Mouse (Mus musculus) small intestine, adult 2 months (tissue): ENCODE measurements around the gene Tmod2. TPM values are rescaled to one million over a fixed set of nuclear protein-coding genes. Genes with fewer than 3 reads are reported as not detected.
"Not testable (repeated sequence)": the region's sequence is repeated elsewhere in the genome, so short reads cannot be mapped to it uniquely, and the experiment has no call there.

Experiments used
- H3K27ac ChIP-seq: fragments of 200-500 bp; 2 replicates; pipeline ENCODE4 v1.5.1; 2012; ENCODE audit warnings: low read depth, low read length, control low read depth, inconsistent platforms; ENCODE audit not compliant: insufficient read depth
- H3K27me3 ChIP-seq: fragments of 200-500 bp; 2 replicates; pipeline ENCODE4 v1.6.1; 2012; ENCODE audit warnings: mild to moderate bottlenecking, moderate library complexity, low read length, inconsistent platforms; ENCODE audit not compliant: control insufficient read depth, insufficient read depth
- H3K36me3 ChIP-seq: fragments of 200-500 bp; 2 replicates; pipeline ENCODE4 v1.6.1; 2012; ENCODE audit warnings: mild to moderate bottlenecking, low read length, control low read depth, inconsistent platforms; ENCODE audit not compliant: control insufficient read depth, insufficient read depth
- H3K4me1 ChIP-seq: fragments of 200-500 bp; 2 replicates; pipeline ENCODE4 v1.6.1; 2012; ENCODE audit warnings: low read length, inconsistent platforms, mixed read lengths; ENCODE audit not compliant: control insufficient read depth, insufficient read depth, insufficient read length
- H3K4me3 ChIP-seq: fragments of 200-500 bp; 2 replicates; pipeline ENCODE4 v1.5.1; 2012; ENCODE audit warnings: low read depth, mild to moderate bottlenecking, control low read depth, inconsistent platforms, low read length, moderate library complexity
- CTCF ChIP-seq: fragments of 200-500 bp; IDR thresholded peaks from 2 replicates; pipeline ENCODE4 v1.5.1; 2012; ENCODE audit warnings: low read depth, mild to moderate bottlenecking, control low read depth, inconsistent platforms, low read length, moderate library complexity, mixed read lengths; ENCODE audit not compliant: insufficient replicate concordance, insufficient read length; ENCODE audit errors: extremely low read depth
- POLR2A ChIP-seq: fragments of 200-500 bp; IDR thresholded peaks from 2 replicates; pipeline ENCODE4 v1.6.1; 2012; ENCODE audit warnings: low read depth, mild to moderate bottlenecking, control low read depth, inconsistent platforms, low read length, moderate library complexity
- WGBS: fragments of 180-500 bp; shearing (Covaris S2); methylation state at CpG from one replicate; pipeline ENCODE4 v1.1.7; 2018; 5-methylcytosine and 5-hydroxymethylcytosine counted together
- polyA plus RNA-seq: library from polyadenylated mRNA; depleted of rRNA; stranded (reverse); fragments of >200 nt; gene quantifications from 2 replicates; pipeline ENCODE4 v1.2.3, GENCODE M21; 2012

Tmod2 gene
- polyA plus RNA-seq, 1 experiment, result 0.42 TPM

GRCm38 (mm10) chr9:75632902-75633301 is 21.8 kb upstream of the Tmod2 start:
- peak; percentile 59; the same call in 1 of the 2 replicates for TF ChIP-seq CTCF
- TF ChIP-seq POLR2A, result no peak
- WGBS, result 40% methylated on average over 1 of the region's 1 CpGs
- H3K27ac ChIP-seq, result no peak overlapping the region
- peaks cover 10% of the 10 kb centered on the region for H3K4me1 ChIP-seq
- H3K27me3 ChIP-seq, result no peaks in the 10 kb centered on the region
- H3K4me3 ChIP-seq, result no peak overlapping the region
- 0 out of 2 replicates have a peak, but pooled peaks cover 1% of the 10 kb centered on the region for H3K36me3 ChIP-seq

- peaks cover 10% of the 10 kb centered on the region for H3K4me1 ChIP-seq
- H3K27ac ChIP-seq, result no peak overlapping the region
- H3K27me3 ChIP-seq, result no peaks in the 10 kb centered on the region
- H3K36me3 ChIP-seq, result 0 out of 2 replicates have a peak, but pooled peaks cover under 1% of the 10 kb centered on the region
- no peak overlapping the region for H3K4me3 ChIP-seq
- TF ChIP-seq POLR2A, result no peak
- TF ChIP-seq CTCF, result no peak
- WGBS, result 87% methylated on average over 10 of the region's 10 CpGs
Observed at GRCm38 (mm10) chr9:75632111-75632510, 21.0 kb upstream of the Tmod2 start.

- no peaks in the 10 kb centered on the region for H3K27me3 ChIP-seq
- peak overlapping the region; percentile 57 for H3K27ac ChIP-seq
- H3K36me3 ChIP-seq, result no peaks in the 10 kb centered on the region
- TF ChIP-seq CTCF (no peak), POLR2A (no peak)
- H3K4me1 ChIP-seq, result peaks cover 12% of the 10 kb centered on the region
- H3K4me3 ChIP-seq, result no peak overlapping the region
- 53% methylated on average over 8 of the region's 8 CpGs for WGBS
Observed at GRCm38 (mm10) chr9:75630823-75631454, 19.8 kb upstream of the Tmod2 start.

GRCm38 (mm10) chr9:75626308-75626604 is 15.1 kb upstream of the Tmod2 start:
- Histone ChIP-seq H3K27me3 (no peaks in the 10 kb centered on the region), H3K4me3 (peak overlapping the region; percentile 90), H3K4me1 (peaks cover 5% of the 10 kb centered on the region; the same call in 1 of the 2 replicates), H3K27ac (0 out of 2 replicates have a peak overlapping the region, but pooled peaks have one; percentile 3), H3K36me3 (no peaks in the 10 kb centered on the region)
- under 1% methylated on average over 14 of the region's 14 CpGs for WGBS
- no peak for TF ChIP-seq POLR2A
- no peak for TF ChIP-seq CTCF

GRCm38 (mm10) chr9:75625556-75626307 is 14.6 kb upstream of the Tmod2 start, which contains the start of gene Lysmd2:
Gene Lysmd2 (plus strand): TSS chr9:75625741.
- Histone ChIP-seq H3K36me3 (no peaks in the 10 kb centered on the region), H3K27me3 (no peaks in the 10 kb centered on the region), H3K27ac (0 out of 2 replicates have a peak within 1 kb of the TSS, but pooled peaks have one; percentile 36), H3K4me3 (peak within 1 kb of the TSS; percentile 90), H3K4me1 (peaks cover 3% of the 10 kb centered on the region; the same call in 1 of the 2 replicates)
- TF ChIP-seq POLR2A (peak; percentile 33; the same call in 1 of the 2 replicates), CTCF (no peak)
- WGBS, result under 1% methylated on average over 94 of the region's 94 CpGs

- Histone ChIP-seq H3K36me3 (no peaks in the 10 kb centered on the region), H3K4me1 (peaks cover 3% of the 10 kb centered on the region; the same call in 1 of the 2 replicates), H3K27me3 (no peaks in the 10 kb centered on the region), H3K4me3 (peak overlapping the region; percentile 90), H3K27ac (no peak overlapping the region)
- WGBS, result 20% methylated on average over 18 of the region's 18 CpGs
- TF ChIP-seq POLR2A (no peak), CTCF (no peak)
Observed at GRCm38 (mm10) chr9:75624983-75625555, 13.9 kb upstream of the Tmod2 start.

GRCm38 (mm10) chr9:75621428-75621827 is 10.3 kb upstream of the Tmod2 start:
- H3K27ac ChIP-seq, result no peak overlapping the region
- no peaks in the 10 kb centered on the region for H3K27me3 ChIP-seq
- H3K4me1 ChIP-seq, result peaks cover 3% of the 10 kb centered on the region; the same call in 1 of the 2 replicates
- no peak overlapping the region for H3K4me3 ChIP-seq
- 79% methylated on average over 3 of the region's 3 CpGs for WGBS
- TF ChIP-seq POLR2A (no peak), CTCF (no peak)
- no peaks in the 10 kb centered on the region for H3K36me3 ChIP-seq

GRCm38 (mm10) chr9:75619761-75620160 is 8.6 kb upstream of the Tmod2 start:
- H3K36me3 ChIP-seq, H3K27me3 ChIP-seq, H3K4me1 ChIP-seq, H3K27ac ChIP-seq, H3K4me3 ChIP-seq: not testable (repeated sequence)
- 89% methylated on average over 2 of the region's 2 CpGs for WGBS
